Mouse (Mus musculus) ES-Bruce4 (cell line): Measurements from ENCODE around the gene Med24. TPM values are rescaled to one million over a fixed set of nuclear protein-coding genes. Genes with fewer than 3 reads are reported as not detected.

Experiments
- H3K27ac ChIP-seq: 2 replicates; pipeline ENCODE4 v1.5.1; 2012; ENCODE audit warnings: low read length, inconsistent platforms; ENCODE audit not compliant: insufficient read depth
- H3K27me3 ChIP-seq: 2 replicates; pipeline ENCODE4 v1.6.1; 2012; ENCODE audit warnings: mild to moderate bottlenecking, low read length, inconsistent platforms; ENCODE audit not compliant: control insufficient read depth, poor library complexity, insufficient read depth, severe bottlenecking
- H3K36me3 ChIP-seq: 2 replicates; pipeline ENCODE4 v1.6.1; 2012; ENCODE audit warnings: inconsistent platforms, mild to moderate bottlenecking, low read length, moderate library complexity; ENCODE audit not compliant: control insufficient read depth, poor library complexity, insufficient read depth, severe bottlenecking
- H3K4me1 ChIP-seq: one replicate; pipeline ENCODE4 v1.8.1; 2011; ENCODE audit warnings: low read length; ENCODE audit not compliant: control insufficient read depth, insufficient read depth
- H3K4me3 ChIP-seq: 2 replicates; pipeline ENCODE4 v1.5.1; 2011; ENCODE audit warnings: low read depth, mild to moderate bottlenecking, low read length
- H3K9ac ChIP-seq: 2 replicates; pipeline ENCODE4 v1.6.1; 2012; ENCODE audit warnings: low read depth, mild to moderate bottlenecking, inconsistent platforms; ENCODE audit not compliant: poor library complexity, severe bottlenecking
- H3K9me3 ChIP-seq: replicated peaks from 2 replicates; pipeline ENCODE4 v1.6.1; 2012; ENCODE audit warnings: mild to moderate bottlenecking, low read length, inconsistent platforms; ENCODE audit not compliant: control insufficient read depth, poor library complexity, insufficient read depth, severe bottlenecking
- CTCF ChIP-seq: IDR thresholded peaks from one replicate; pipeline ENCODE4 v1.8.1; 2011; ENCODE audit warnings: low read depth, low read length
- EP300 ChIP-seq: IDR thresholded peaks from 2 replicates; pipeline ENCODE4 v1.6.1; 2011; ENCODE audit warnings: low read depth, low read length; ENCODE audit not compliant: insufficient read depth
- POLR2A ChIP-seq: IDR thresholded peaks from one replicate; pipeline ENCODE4 v1.8.1; 2011; ENCODE audit warnings: low read length; ENCODE audit not compliant: insufficient read depth
- polyA plus RNA-seq: library from polyadenylated mRNA; stranded (reverse); fragments of >200 nt; gene quantifications from 2 replicates; pipeline ENCODE4 v1.2.4, GENCODE M21; 2011; ENCODE audit warnings: low read depth; ENCODE audit not compliant: missing spikeins, insufficient read depth, insufficient read length

The Med24 gene
- polyA plus RNA-seq, 1 experiment = 83.5 TPM

GRCm38 (mm10) chr11:98702323-98702722 is 26.9 kb downstream of the Med24 start:
- peaks cover 2% of the 10 kb centered on the region for H3K4me1 ChIP-seq
- TF ChIP-seq EP300 (no peak), CTCF (no peak), POLR2A (no peak)
- no peaks in the 10 kb centered on the region for H3K9me3 ChIP-seq
- H3K27ac ChIP-seq = no peak overlapping the region
- H3K36me3 ChIP-seq = no peaks in the 10 kb centered on the region
- H3K9ac ChIP-seq = no peak overlapping the region
- no peak overlapping the region for H3K4me3 ChIP-seq
- no peaks in the 10 kb centered on the region for H3K27me3 ChIP-seq

GRCm38 (mm10) chr11:98701213-98701670 is 28.0 kb downstream of the Med24 start, which contains the start of gene Csf3:
Gene Csf3, plus strand, starts transcription at chr11:98701263.
- no peak within 1 kb of the TSS for H3K9ac ChIP-seq
- no peak within 1 kb of the TSS for H3K27ac ChIP-seq

GRCm38 (mm10) chr11:98699911-98700310 is 29.3 kb downstream of the Med24 start:
- Histone ChIP-seq H3K9ac (no peak overlapping the region), H3K4me1 (peaks cover 2% of the 10 kb centered on the region), H3K36me3 (peaks cover 10% of the 10 kb centered on the region; the same call in 1 of the 2 replicates), H3K27me3 (no peaks in the 10 kb centered on the region), H3K4me3 (no peak overlapping the region), H3K27ac (no peak overlapping the region), H3K9me3 (no peaks in the 10 kb centered on the region)
- no peak for TF ChIP-seq POLR2A
- TF ChIP-seq EP300 = no peak
- peak; percentile 91 for TF ChIP-seq CTCF

More at GRCm38 (mm10) chr11:98701213-98701670, 28.0 kb downstream of the Med24 start, which contains the start of gene Csf3:
- Histone ChIP-seq H3K9me3 (no peaks in the 10 kb centered on the region), H3K36me3 (no peaks in the 10 kb centered on the region), H3K27me3 (no peaks in the 10 kb centered on the region), H3K4me1 (peaks cover 2% of the 10 kb centered on the region), H3K4me3 (no peak within 1 kb of the TSS)
- TF ChIP-seq POLR2A = no peak
- TF ChIP-seq EP300 = no peak
- TF ChIP-seq CTCF = no peak

DNA sequence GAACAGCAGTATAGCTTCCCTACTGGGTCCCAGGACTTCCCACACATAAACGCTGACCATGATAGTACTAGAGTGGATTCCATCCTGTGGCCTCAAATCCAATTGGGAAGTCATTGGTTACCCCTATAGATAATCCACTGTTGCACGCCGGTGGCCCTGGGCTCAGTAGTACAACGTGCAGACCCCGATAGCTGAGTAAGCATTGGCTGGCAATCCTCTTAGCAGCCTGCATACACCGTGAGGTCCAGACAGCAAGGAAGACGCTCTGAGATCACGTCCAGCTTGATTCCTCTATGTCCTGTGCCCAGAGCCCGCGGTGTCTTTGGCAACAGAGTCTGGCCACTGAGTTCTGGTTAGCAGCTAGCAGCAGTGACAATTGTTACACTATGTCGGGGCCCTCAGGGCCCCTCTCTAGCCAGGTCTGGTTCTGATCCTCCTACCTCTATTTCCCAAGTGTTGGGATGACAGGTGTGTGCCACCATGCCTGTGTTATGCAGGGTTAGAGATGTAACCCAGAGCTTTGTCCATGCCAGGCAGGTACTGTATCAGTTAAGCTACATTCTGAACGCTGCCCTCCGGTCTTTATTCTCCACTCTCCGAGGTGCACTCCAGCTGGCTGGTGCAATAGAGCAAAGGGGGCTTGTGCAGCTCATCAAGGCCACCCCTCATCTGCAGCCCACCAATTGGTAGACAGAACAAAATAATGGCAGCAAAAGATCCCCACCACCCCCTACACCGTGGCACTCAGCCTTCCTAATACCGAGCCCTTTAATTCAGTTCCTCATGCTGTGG is 30.2 kb downstream of the Med24 start:
- H3K27me3 ChIP-seq = no peaks in the 10 kb centered on the region
- no peak overlapping the region for H3K4me3 ChIP-seq
- peaks cover 17% of the 10 kb centered on the region for H3K36me3 ChIP-seq
- H3K27ac ChIP-seq = no peak overlapping the region
- H3K4me1 ChIP-seq = peaks cover 2% of the 10 kb centered on the region
- no peak overlapping the region for H3K9ac ChIP-seq
- H3K9me3 ChIP-seq = no peaks in the 10 kb centered on the region
- TF ChIP-seq EP300 (no peak), POLR2A (no peak), CTCF (no peak)

- Histone ChIP-seq H3K4me3 (no peak overlapping the region), H3K36me3 (peaks cover 27% of the 10 kb centered on the region), H3K27ac (no peak overlapping the region), H3K9me3 (no peaks in the 10 kb centered on the region), H3K27me3 (no peaks in the 10 kb centered on the region), H3K9ac (no peak overlapping the region), H3K4me1 (peaks cover 2% of the 10 kb centered on the region)
- TF ChIP-seq POLR2A = no peak
- TF ChIP-seq EP300 = no peak
- TF ChIP-seq CTCF = no peak
Measured at GRCm38 (mm10) chr11:98697225-98697624, 32.0 kb downstream of the Med24 start.

DNA sequence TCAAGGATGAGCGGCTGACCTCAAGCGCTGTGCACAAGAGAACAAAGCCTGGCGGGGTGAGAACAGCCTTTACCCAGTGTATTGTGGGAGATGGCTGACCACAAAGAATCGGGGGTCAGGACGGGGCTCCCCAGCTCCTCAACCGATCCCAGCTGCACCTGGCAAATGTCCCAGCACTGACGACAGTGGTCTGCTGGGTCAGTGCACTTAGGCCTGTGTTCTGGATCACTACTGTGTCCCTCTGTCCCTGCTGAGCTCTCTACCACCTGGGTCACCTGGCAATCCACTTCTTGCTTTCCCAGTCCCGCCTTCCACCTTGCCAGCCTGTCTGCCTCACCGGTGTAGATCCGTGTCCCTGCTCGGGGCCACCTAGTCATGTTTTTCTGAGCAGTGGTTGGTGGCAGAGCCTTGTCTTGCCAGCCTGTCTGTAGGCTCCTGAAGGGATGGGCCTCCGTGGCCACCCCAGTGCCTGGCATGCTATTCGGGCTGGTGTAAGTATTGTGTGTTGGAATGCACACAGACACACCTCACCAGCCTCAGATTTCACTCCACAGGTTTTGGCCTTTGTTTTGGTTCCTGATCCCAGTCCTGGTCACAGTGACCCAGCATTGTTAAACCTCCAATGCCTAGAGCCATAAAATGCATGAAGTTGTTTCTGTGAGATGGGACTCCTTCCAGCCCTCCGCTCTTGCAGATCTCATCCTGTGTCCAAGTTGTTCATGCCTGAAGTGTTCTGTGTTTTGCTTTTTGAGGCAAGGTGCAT is 32.6 kb downstream of the Med24 start:
- Histone ChIP-seq H3K27ac (no peak overlapping the region), H3K4me3 (no peak overlapping the region), H3K9ac (no peak overlapping the region), H3K4me1 (peaks cover 2% of the 10 kb centered on the region), H3K36me3 (peaks cover 29% of the 10 kb centered on the region), H3K9me3 (no peaks in the 10 kb centered on the region), H3K27me3 (no peaks in the 10 kb centered on the region)
- no peak for TF ChIP-seq CTCF
- TF ChIP-seq POLR2A = no peak
- TF ChIP-seq EP300 = no peak
